Mouse (Mus musculus) C2C12 (cell line): Measurements from ENCODE around the gene Birc2.

ENCODE experiments used
- CEBPB ChIP-seq: IDR thresholded peaks from one replicate; pipeline ENCODE4 v1.6.1; 2011; ENCODE audit warnings: low read depth, mild to moderate bottlenecking, control low read depth, moderate library complexity
- CTCF ChIP-seq: IDR thresholded peaks from one replicate; pipeline ENCODE4 v1.5.1; 2011; ENCODE audit not compliant: control insufficient read depth, insufficient read depth, insufficient read length
- MAX ChIP-seq: IDR thresholded peaks from one replicate; pipeline ENCODE4 v1.6.1; 2011; ENCODE audit warnings: mild to moderate bottlenecking, control low read depth
- MYOD1 ChIP-seq: IDR thresholded peaks from one replicate; pipeline ENCODE4 v1.6.1; 2011; ENCODE audit warnings: low read depth; ENCODE audit not compliant: control insufficient read depth, insufficient read length
- MYOG ChIP-seq: IDR thresholded peaks from one replicate; pipeline ENCODE4 v1.6.1; 2011; ENCODE audit not compliant: control insufficient read depth, insufficient read length; ENCODE audit errors: extremely low read depth
- USF1 ChIP-seq: IDR thresholded peaks from one replicate; pipeline ENCODE4 v1.6.1; 2011; ENCODE audit warnings: low read depth, mild to moderate bottlenecking, control low read depth, moderate library complexity

- TF ChIP-seq CTCF (no peak), MAX (no peak), USF1 (no peak), MYOD1 (no peak), MYOG (no peak), CEBPB (no peak)
These were observed 67.4 kb downstream of the Birc2 start for GRCm38 (mm10) chr9:7769491-7769890.
